9 mouse cellular contexts compared by ENCODE assay signal in genomic region chr12:80982326-80982725, GRCm38 (mm10). TPM values are rescaled to one million over a fixed set of nuclear protein-coding genes. Genes with fewer than 3 reads are reported as not detected.
DNase-seq lines count a peak whose midpoint lies in the region; ATAC-seq and TF ChIP-seq lines count a peak whose summit lies in the region.
"Had no signal": no experiment of that assay in that cellular context is flagged by ENCODE, and none has a peak within 500 bp of the region (broad histone marks: within the 10 kb centered on the region; RNA-seq: fewer than 3 reads in every experiment).

No protein-coding gene starts in this region.

- H3K4me1 ChIP-seq in forebrain, embryonic 11.5 days (replicated peaks; ENCODE audit: control insufficient read depth, insufficient read depth, low read length): no peaks in the 10 kb centered on the region
- no peaks in the 10 kb centered on the region for H3K4me1 ChIP-seq in forebrain, embryonic 12.5 days
- no peaks in the 10 kb centered on the region for H3K4me1 ChIP-seq in cerebellum, adult 2 months (ENCODE audit: control insufficient read depth, insufficient read depth, low read length)
- no peaks in the 10 kb centered on the region for H3K4me1 ChIP-seq in spleen, adult 2 months (ENCODE audit: control insufficient read depth, insufficient read depth, insufficient read length)
- H3K4me1 ChIP-seq: megakaryocyte, embryonic 14.5 days had no signal

- WGBS in forebrain, embryonic 11.5 days: 0% methylated on average over 7 of the region's 7 CpGs
- WGBS in forebrain, embryonic 12.5 days: 1% methylated on average over 7 of the region's 7 CpGs
- WGBS in cerebellum, adult 2 months: 2% methylated on average over 7 of the region's 7 CpGs
- 1% methylated on average over 7 of the region's 7 CpGs for WGBS in spleen, adult 2 months

- H3K9ac ChIP-seq in forebrain, embryonic 11.5 days (ENCODE audit: low read length): no peak overlapping the region
- no peak overlapping the region for H3K9ac ChIP-seq in forebrain, embryonic 12.5 days

- intact Hi-C loops in gastrocnemius, adult 2 months (cut with DNase I): loop anchor here (1.0 to 5.0 kb wide), 2 partner anchors 200 to 420 kb away; no protein-coding TSS in a partner anchor

- ATAC-seq in forebrain, embryonic 11.5 days (replicated peaks; ENCODE audit: low FRiP score): no peak
- no peak for ATAC-seq in forebrain, embryonic 12.5 days (ENCODE audit: low FRiP score)

- no peak overlapping the region for H3K4me3 ChIP-seq in forebrain, embryonic 11.5 days (ENCODE audit: low read depth, low read length)
- no peak overlapping the region for H3K4me3 ChIP-seq in forebrain, embryonic 12.5 days (replicated peaks)
- H3K4me3 ChIP-seq in cerebellum, adult 2 months (replicated peaks; ENCODE audit: insufficient read depth, low read depth, low read length): no peak overlapping the region
- no peak overlapping the region for H3K4me3 ChIP-seq in gastrocnemius, adult 2 months
- no peak overlapping the region for H3K4me3 ChIP-seq in spleen, adult 2 months (ENCODE audit: extremely low read depth, insufficient read depth, insufficient read length)
- H3K4me3 ChIP-seq: megakaryocyte, embryonic 14.5 days had no signal

- TF ChIP-seq CTCF in cerebellum, adult 2 months (IDR thresholded peaks at IDR 0.05; ENCODE audit: borderline replicate concordance, insufficient read depth, low read depth, low read length): peak; percentile 97
- peak; percentile 98 for TF ChIP-seq CTCF in gastrocnemius, adult 2 months (IDR thresholded peaks at IDR 0.05)
- TF ChIP-seq CTCF in spleen, adult 2 months (IDR thresholded peaks at IDR 0.05; ENCODE audit: extremely low read depth, insufficient read depth, insufficient read length, insufficient replicate concordance): peak; percentile 91; the same call in 1 of the 2 replicates

- no peaks in the 10 kb centered on the region for H3K36me3 ChIP-seq in forebrain, embryonic 11.5 days (ENCODE audit: control insufficient read depth, insufficient read depth, low read length)
- no peaks in the 10 kb centered on the region for H3K36me3 ChIP-seq in forebrain, embryonic 12.5 days (replicated peaks)
- no peaks in the 10 kb centered on the region for H3K36me3 ChIP-seq in spleen, adult 2 months (ENCODE audit: control insufficient read depth, insufficient read depth, low read length)

- no peaks in the 10 kb centered on the region for H3K9me3 ChIP-seq in forebrain, embryonic 11.5 days (ENCODE audit: control insufficient read depth, low read length)
- H3K9me3 ChIP-seq in forebrain, embryonic 12.5 days: no peaks in the 10 kb centered on the region
- H3K9me3 ChIP-seq: megakaryocyte, embryonic 14.5 days had no signal

- TF ChIP-seq POLR2A in cerebellum, adult 2 months (IDR thresholded peaks at IDR 0.05; ENCODE audit: borderline replicate concordance, insufficient read depth, low read length): no peak
- no peak for TF ChIP-seq POLR2A in spleen, adult 2 months (IDR thresholded peaks at IDR 0.05; ENCODE audit: low read depth, low read length)

- DNase-seq in forebrain, embryonic 11.5 days (ENCODE audit: low spot score): peak; percentile 87
- DNase-seq in MN1 (ENCODE audit: low spot score): peak; percentile 77
- peak; percentile 53 to 79 for DNase-seq in cerebellum, adult 2 months
- DNase-seq in gastrocnemius, adult 2 months: peak; percentile 51
- DNase-seq in layer of hippocampus, adult 8-10 months (ENCODE audit: low spot score in 2 of 2): peak; percentile 44 to 81
- peak; percentile 43 for DNase-seq in lung, postnatal 25 days (ENCODE audit: low spot score)
- DNase-seq in spleen, adult 2 months (ENCODE audit: low read depth in 1 of 2, low spot score in 2 of 2): peak in 1 of 2 experiments; percentile 56

- H3K4me2 ChIP-seq in forebrain, embryonic 11.5 days (ENCODE audit: low read depth, low read length, severe bottlenecking): no peak overlapping the region
- H3K4me2 ChIP-seq in forebrain, embryonic 12.5 days: no peak overlapping the region

- no peak overlapping the region for H3K27ac ChIP-seq in forebrain, embryonic 11.5 days (ENCODE audit: low read depth, low read length)
- no peak overlapping the region for H3K27ac ChIP-seq in forebrain, embryonic 12.5 days
- no peak overlapping the region for H3K27ac ChIP-seq in cerebellum, adult 2 months (ENCODE audit: insufficient read depth, low read length)
- H3K27ac ChIP-seq in gastrocnemius, adult 2 months: no peak overlapping the region
- no peak overlapping the region for H3K27ac ChIP-seq in spleen, adult 2 months (ENCODE audit: insufficient read depth, low read length)

- H3K27me3 ChIP-seq in forebrain, embryonic 11.5 days (ENCODE audit: control insufficient read depth, insufficient read depth, low read length): no peaks in the 10 kb centered on the region
- no peaks in the 10 kb centered on the region for H3K27me3 ChIP-seq in forebrain, embryonic 12.5 days
- no peaks in the 10 kb centered on the region for H3K27me3 ChIP-seq in cerebellum, adult 2 months (ENCODE audit: control insufficient read depth, insufficient read depth, low read length)
- no peaks in the 10 kb centered on the region for H3K27me3 ChIP-seq in spleen, adult 2 months (ENCODE audit: control insufficient read depth, insufficient read depth, low read length)

RNA-seq across cellular contexts. Expression of gene Slc10a1, which starts 13.8 kb away (rescaled TPM):
- polyA plus RNA-seq in forebrain, embryonic 11.5 days (2014; fragmentation: Nextera tagmentation; extraction: Ambion mirVana): 0.63 and 0.67 TPM in 2 replicates
- polyA plus RNA-seq in forebrain, embryonic 12.5 days (2016; fragmentation: Nextera tagmentation; extraction: Ambion mirVana): 0.99 and 1.4 TPM in 2 replicates
- not detected in 2 replicates for polyA plus RNA-seq in cerebellum, adult 2 months (2012; rRNA removed)
- total RNA-seq in gastrocnemius, adult 2 months (2021): not detected
- total RNA-seq in layer of hippocampus, adult 8-10 months (2022): not detected
- polyA plus RNA-seq in spleen, adult 2 months (2012; rRNA removed): not detected in 2 replicates

RNA-seq across cellular contexts. Expression of gene Srsf5, which starts 37.0 kb away (rescaled TPM):
- polyA plus RNA-seq in forebrain, embryonic 11.5 days (2014; fragmentation: Nextera tagmentation; extraction: Ambion mirVana): 436 and 461 TPM in 2 replicates
- polyA plus RNA-seq in forebrain, embryonic 12.5 days (2016; fragmentation: Nextera tagmentation; extraction: Ambion mirVana): 656 and 658 TPM in 2 replicates
- 650 and 669 TPM in 2 replicates for polyA plus RNA-seq in cerebellum, adult 2 months (2012; rRNA removed)
- total RNA-seq in gastrocnemius, adult 2 months (2021): 100 to 1,000 TPM in 1 of 2 experiments, 10 to 100 TPM in 1; 93.8 to 118 TPM
- total RNA-seq in layer of hippocampus, adult 8-10 months (2022): 100 to 1,000 TPM; 313 to 401 (median 363) TPM
- 256 and 270 TPM in 2 replicates for polyA plus RNA-seq in spleen, adult 2 months (2012; rRNA removed)

RNA-seq across cellular contexts. Expression of gene Smoc1, which starts 44.3 kb away (rescaled TPM):
- 6.7 and 6.8 TPM in 2 replicates for polyA plus RNA-seq in forebrain, embryonic 11.5 days (2014; fragmentation: Nextera tagmentation; extraction: Ambion mirVana)
- polyA plus RNA-seq in forebrain, embryonic 12.5 days (2016; fragmentation: Nextera tagmentation; extraction: Ambion mirVana): 7.3 and 8.5 TPM in 2 replicates
- 10.3 and 10.8 TPM in 2 replicates for polyA plus RNA-seq in cerebellum, adult 2 months (2012; rRNA removed)
- under 1 TPM; 0.61 to 0.98 TPM for total RNA-seq in gastrocnemius, adult 2 months (2021)
- total RNA-seq in layer of hippocampus, adult 8-10 months (2022): 10 to 100 TPM in 2 of 4 experiments, 1 to 10 TPM in 2; 8.3 to 15.7 (median 11.5) TPM
- polyA plus RNA-seq in spleen, adult 2 months (2012; rRNA removed): 0.51 and 0.79 TPM in 2 replicates
